Mouse (Mus musculus): ENCODE data around the gene Pde4c. TPM values are rescaled to one million over a fixed set of nuclear protein-coding genes. Genes with fewer than 3 reads are reported as not detected.

Pde4c gene
- total RNA-seq, 2 experiments from 2014 or later, result not detected

GRCm38 (mm10) chr8:70696946-70697345 is 26.6 kb upstream of the Pde4c start:
- no peak for ATAC-seq (ENCODE audit: poor library complexity, severe bottlenecking)

GRCm38 (mm10) chr8:70697366-70698250 is 25.9 kb upstream of the Pde4c start:
- ATAC-seq (ENCODE audit: poor library complexity, severe bottlenecking), result no peak

GRCm38 (mm10) chr8:70698310-70699109 is 25.0 kb upstream of the Pde4c start, which contains the start of gene Jund:
Gene Jund (plus strand): TSS chr8:70698949.
- peak; percentile 59 for ATAC-seq (ENCODE audit: poor library complexity, severe bottlenecking)

- no peak for ATAC-seq (ENCODE audit: poor library complexity, severe bottlenecking)
Measured at GRCm38 (mm10) chr8:70699116-70699833, 24.2 kb upstream of the Pde4c start.

GRCm38 (mm10) chr8:70699834-70700554 is 23.5 kb upstream of the Pde4c start:
- no peak for ATAC-seq (ENCODE audit: poor library complexity, severe bottlenecking)

- peak; percentile 41 for ATAC-seq (ENCODE audit: poor library complexity, severe bottlenecking)
Measured at GRCm38 (mm10) chr8:70700555-70700922, 23.0 kb upstream of the Pde4c start.

GRCm38 (mm10) chr8:70701048-70701981 is 22.2 kb upstream of the Pde4c start:
- ATAC-seq (ENCODE audit: poor library complexity, severe bottlenecking), result no peak

- no peak for ATAC-seq (ENCODE audit: poor library complexity, severe bottlenecking)
Measured at GRCm38 (mm10) chr8:70701982-70702841, 21.3 kb upstream of the Pde4c start.

GRCm38 (mm10) chr8:70702842-70703182 is 20.7 kb upstream of the Pde4c start:
- ATAC-seq (ENCODE audit: poor library complexity, severe bottlenecking), result no peak

- ATAC-seq (ENCODE audit: poor library complexity, severe bottlenecking), result no peak
Measured at GRCm38 (mm10) chr8:70703287-70703686, 20.2 kb upstream of the Pde4c start, which contains the start of gene Iqcn. Gene Iqcn (plus strand): TSS chr8:70703457.

- no peak for ATAC-seq (ENCODE audit: poor library complexity, severe bottlenecking)
Measured at GRCm38 (mm10) chr8:70708281-70708680, 15.2 kb upstream of the Pde4c start.

- no peak for ATAC-seq (ENCODE audit: poor library complexity, severe bottlenecking)
Measured at GRCm38 (mm10) chr8:70709794-70710193, 13.7 kb upstream of the Pde4c start.

GRCm38 (mm10) chr8:70710296-70710695 is 13.2 kb upstream of the Pde4c start:
- no peak for ATAC-seq (ENCODE audit: poor library complexity, severe bottlenecking)

GRCm38 (mm10) chr8:70711041-70711440 is 12.5 kb upstream of the Pde4c start:
- no peak for ATAC-seq (ENCODE audit: poor library complexity, severe bottlenecking)

- no peak for ATAC-seq (ENCODE audit: poor library complexity, severe bottlenecking)
Measured at GRCm38 (mm10) chr8:70713991-70714390, 9.5 kb upstream of the Pde4c start.

- ATAC-seq (ENCODE audit: poor library complexity, severe bottlenecking), result no peak
Measured at GRCm38 (mm10) chr8:70715086-70715485, 8.4 kb upstream of the Pde4c start.

GRCm38 (mm10) chr8:70716521-70717400 is 6.8 kb upstream of the Pde4c start:
- no peak for ATAC-seq (ENCODE audit: poor library complexity, severe bottlenecking)

Measured in megakaryocyte, adult 5-6 weeks (primary cell).